Mouse (Mus musculus) frontal cortex, postnatal 10 days (tissue): ENCODE measurements around the gene Mcrip2.

ENCODE experiments used
- DNase-seq, 2 experiments: peaks; one replicate each; pipeline ENCODE4 v3.0.0; 2022; ENCODE audit warnings: low spot score in 2 of 2, mixed read lengths in 1 of 2

Mcrip2 gene

DNA sequence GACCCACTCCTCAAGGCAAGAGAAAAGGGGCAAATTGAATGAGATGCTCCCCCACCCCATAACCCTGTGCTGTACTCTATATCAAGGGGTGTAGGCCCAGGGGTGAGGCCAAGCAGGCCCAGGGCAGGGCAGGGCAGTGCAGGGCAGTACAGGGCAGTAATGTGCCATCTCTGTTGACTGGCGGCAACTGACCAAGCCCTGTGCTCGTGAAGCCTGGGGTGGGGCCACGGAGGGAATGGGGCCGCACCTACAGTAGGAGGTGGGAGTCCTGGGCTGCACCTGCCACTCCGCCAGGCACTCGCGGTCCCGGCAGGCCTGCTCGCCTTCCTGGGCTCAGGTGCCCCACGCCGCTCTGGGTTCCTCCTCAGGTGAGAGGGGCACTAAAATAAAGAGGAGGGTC lies 3.3 kb downstream of the Mcrip2 start:
- DNase-seq, result no peak

DNA sequence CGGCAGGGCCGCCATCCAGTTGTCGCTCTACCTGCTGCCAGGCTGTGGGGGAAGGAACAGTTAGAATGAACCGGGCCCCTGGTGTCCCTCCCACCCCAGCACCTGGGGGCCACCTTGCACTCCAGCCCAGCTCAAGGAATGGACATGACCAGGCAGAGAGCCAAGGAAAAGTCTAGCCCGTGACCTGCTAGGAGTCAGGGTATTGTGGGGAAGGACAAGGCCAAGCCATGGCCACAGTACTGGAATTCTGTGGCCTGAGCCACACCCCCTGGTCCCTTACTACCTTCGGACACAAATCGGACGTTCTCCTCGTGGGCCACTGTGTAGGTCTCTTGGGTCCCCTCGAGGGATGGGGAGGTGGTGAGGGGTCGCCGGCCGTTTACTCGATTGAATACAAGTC lies 4.3 kb downstream of the Mcrip2 start:
- no peak for DNase-seq

DNA sequence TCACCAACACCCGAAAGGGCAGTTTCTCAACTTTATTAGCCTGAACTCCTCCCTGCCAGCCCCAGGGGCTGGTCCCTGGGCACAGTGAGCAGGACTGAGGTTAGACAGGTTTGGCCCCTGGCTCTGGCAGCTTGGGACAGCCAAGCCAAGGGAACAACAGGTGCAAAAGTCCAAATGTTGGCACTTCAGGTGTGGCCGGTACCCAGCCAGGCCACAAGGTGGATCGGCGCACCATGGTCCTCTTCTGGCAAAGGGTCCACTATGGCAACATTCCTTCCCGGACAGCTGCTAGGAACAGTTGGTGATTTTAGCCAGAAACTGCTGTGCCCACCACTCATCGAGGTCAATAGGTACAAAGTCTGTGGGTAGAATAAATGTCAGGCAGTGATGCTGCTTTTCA lies 4.9 kb downstream of the Mcrip2 start:
- DNase-seq, result no peak

DNA sequence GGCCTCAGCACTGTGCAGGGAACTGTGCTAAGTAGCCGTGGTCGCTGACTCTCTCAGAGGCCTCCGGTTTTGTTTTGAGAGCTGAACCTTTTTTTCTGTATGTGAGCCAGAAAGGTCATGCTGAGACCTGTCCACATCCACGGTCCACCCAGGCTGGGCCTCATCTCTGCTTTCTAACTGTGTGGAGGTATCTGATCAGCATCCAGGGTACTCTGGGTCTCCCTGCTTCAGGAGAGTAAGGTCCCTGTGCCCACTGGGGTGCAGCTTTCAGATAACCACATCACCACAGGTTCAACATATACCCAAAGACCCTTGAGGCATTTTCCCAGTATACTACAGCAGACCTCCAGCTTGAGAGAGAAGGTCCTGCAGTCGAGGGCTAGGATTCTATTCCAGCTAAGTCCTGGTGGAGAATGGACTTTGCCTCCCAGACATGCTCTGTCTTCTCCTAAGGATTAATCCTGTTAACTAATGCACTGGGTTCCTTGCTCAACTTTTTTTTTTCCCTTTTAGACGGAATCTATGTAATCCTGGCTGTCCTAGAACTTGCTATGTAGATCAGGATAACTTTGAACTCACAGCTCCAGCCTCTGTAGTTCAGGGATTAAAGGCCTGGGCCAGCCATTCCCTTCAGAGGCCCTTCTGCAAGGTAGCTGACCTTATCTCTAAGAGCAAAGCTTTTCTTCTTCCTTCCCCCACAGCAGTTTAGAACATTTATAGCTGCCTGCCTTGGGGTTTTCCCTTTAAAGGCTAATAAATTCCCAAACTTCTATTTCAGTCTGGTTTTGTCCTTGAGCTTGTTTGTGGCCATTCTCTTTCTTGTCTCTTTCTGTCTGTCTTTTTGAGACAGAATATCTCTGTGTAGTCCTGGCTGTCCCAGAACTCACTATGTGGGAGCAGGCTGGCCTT lies 6.6 kb downstream of the Mcrip2 start:
- no peak for DNase-seq

DNA sequence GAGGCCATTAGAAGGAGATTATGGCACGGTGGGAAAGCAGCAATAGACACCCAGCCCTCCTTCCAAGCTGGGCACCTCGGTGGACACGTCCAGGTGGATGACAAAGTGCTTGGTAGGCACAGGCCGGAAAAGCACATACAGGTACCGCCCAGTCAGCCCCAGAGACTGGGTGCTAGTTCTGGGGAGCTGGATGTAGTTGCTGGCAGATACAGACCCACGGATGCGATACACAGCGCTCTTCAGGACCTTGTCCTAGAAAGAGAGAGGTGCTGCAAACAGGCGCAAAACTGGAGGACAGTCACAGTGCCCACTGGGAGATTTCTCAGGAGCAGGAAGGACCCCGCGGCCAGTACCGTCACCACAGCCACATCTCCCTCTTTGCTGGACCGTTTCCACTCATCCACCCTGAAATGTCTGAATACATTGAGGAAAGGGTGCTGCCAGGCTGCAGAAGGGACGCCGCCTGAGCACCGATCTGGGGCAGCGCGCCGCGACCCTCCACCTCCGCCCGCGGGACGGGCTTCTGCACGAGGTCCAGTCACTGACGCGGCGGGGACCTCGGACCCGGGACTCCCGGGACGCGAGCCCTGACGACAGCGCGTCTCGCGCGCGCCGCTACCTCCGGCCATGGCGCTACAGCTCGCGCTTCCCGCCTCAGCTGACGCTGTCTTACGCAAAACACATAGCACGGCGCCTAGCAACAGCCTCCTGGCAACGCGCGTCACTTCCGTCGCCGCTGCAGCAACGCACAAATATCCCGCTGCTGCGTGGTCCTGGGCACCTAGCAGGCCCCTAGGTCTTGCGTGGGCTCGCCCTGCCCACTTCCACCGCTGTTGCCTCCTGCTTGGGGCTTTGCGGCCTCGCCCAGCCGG lies 7.5 kb downstream of the Mcrip2 start, which contains the start of gene Wdr90:
Gene Wdr90 (minus strand): TSS at position 670 of the 872 bp plus-strand sequence.
- peak; percentile 90 to 92 for DNase-seq

DNA sequence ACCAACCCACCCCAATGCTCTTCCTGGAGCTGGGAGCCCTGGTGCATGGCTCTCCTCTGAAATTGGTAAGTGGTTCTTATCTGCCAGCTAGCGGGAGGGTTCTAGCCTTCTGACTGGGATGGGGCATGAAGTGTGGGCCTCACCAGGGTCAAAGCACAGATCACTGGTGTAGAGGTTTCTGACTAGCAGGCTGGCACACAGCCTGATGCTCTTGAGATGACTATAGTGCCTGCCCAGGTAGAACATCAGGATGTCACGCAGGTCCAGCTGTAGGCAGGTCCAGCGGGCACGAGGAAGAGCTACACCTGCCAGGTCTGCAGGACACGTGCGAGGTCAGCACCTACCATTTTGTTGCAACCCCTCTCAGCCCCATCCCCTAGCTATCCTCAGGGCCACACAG lies 8.3 kb downstream of the Mcrip2 start:
- DNase-seq, result no peak

DNA sequence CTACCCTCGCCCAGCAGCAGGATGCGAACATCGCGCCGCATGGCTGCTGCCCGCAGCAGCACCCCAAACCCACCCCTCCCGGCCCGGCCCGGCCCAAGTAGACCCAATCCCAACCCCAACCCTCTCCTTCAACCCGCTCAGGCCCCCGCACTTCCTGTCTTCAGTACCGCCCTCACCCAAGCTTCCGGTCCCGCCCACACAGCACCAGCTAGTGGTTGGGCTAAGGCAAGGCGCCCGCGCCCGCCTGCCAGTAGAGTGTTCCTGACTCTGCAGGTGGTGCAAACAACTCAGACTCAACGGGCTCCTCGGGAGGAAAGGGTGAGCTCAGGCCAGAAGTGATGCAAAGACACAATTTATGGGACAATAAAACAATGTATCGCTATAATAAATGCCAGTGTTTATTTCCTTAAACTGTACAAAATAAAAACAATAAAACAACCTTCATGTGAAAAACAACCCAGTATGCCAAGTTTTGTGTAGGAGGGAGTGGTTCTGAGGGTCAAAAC lies 24.1 kb downstream of the Mcrip2 start, which contains the start of gene Rhot2:
Gene Rhot2 (minus strand): TSS at position 456 of the 506 bp plus-strand sequence.
- peak; percentile 93 for DNase-seq

DNA sequence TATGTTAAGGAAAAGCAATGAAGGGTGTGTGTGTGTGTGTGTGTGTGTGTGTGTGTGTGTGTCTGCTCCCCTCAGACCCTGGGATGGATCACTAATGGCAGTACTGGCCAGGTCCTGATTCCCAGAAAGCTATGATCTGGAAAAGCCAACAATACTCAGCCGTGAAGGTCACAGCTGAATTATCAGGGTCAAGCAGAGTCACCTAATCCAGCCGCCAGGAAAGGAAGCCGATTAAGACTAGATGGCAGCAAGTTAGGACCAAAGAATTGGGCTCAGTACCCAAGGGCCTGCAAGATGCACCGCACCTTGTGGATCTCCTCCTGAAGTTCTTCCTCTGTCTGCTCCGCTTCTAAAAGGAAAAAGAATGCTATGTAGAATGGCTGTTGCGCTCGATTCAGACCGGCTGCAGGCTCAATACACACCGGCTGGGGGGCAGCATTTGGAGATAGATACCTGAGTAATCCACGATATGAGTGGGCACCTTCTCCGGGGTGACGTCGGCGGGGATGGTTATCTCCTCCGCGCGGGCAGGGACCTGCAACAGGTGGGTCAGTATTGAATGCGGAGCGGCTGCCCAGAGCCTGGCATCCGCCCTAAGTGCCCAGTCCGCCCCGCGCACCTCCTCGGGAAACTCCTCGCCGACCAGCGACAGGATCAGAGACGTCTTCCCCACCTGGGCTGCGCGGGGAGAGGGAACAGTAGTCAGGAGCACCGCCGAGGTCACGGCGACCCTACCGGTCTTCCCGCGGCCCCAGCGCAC lies 24.7 kb downstream of the Mcrip2 start:
- no peak for DNase-seq

DNA sequence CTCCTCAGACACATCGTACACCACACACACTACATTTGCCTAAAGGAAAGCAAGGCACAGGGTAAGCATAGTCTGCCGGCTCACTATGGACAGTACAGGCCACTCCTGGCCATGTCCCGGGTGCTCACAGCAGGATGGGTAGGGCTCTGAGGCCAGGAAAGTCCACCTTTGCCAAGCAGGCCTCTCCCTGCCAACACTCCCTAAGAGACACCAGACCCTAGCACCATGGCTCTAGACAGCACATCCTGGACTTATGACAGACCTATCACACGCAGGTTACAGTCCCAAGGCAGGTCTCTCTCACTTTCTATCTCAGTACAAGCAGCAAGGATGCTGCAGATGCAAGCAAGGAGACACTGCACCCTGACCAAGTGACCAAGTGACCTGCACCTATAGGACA lies 25.4 kb downstream of the Mcrip2 start:
- no peak for DNase-seq

DNA sequence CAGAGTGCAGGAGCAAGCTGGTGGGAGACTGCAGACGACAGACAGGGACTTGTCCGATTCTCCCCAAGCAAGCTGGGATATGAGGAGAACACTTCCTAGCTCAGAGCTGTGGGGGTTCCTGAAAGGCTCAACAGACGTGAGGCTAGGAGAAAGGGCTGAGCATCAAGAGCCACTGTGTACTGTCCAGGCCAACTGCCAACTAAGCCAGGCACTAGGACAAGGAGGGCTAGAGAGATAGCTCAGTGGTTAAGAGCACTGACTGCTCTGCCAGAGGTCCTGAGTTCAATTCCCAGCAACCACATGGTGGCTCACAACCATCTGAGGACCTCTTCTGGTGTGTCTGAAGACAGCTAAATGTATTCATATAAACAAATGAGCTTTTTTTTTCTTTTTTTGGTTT lies 26.1 kb downstream of the Mcrip2 start:
- DNase-seq, result no peak

DNA sequence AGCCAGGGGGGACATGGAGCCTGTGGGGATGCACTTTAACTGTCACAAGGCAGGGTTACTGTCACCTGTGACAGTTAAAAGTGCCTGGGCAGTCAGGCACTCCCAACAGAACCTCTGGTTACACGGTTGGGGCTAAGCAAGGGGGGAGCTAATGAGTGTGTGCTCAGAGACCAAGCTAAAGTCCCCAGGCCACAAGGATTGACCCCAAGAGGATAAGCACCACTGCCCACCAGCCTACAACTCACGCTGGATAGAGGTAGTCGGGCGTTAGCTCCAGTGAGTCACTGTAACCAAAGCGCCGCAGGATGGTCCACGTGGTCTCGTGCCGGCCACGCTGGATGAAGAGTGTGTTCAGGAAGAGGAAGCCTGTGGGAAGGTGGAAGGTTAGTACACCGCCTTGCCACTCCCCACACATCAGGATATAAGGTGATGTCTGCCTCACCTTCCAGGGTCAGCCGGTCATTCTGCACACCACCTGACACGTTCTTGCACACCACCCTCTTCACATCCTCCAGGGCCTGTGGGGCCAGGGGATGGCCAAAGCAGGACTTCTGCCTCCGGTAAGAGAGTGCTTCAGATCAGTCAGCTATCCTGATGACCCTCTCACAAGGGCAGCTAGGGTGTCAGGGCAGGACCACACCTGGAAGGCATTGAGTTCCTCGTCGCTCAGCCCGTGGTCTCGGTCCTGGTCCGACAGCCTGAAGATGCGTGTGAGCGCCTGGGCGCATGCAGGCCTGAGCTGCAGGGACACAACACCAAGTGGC lies 27.3 kb downstream of the Mcrip2 start, which contains the start of gene Gm20683:
Gene Gm20683 (minus strand): TSS at position 647 of the 764 bp plus-strand sequence.
- DNase-seq, result no peak

DNA sequence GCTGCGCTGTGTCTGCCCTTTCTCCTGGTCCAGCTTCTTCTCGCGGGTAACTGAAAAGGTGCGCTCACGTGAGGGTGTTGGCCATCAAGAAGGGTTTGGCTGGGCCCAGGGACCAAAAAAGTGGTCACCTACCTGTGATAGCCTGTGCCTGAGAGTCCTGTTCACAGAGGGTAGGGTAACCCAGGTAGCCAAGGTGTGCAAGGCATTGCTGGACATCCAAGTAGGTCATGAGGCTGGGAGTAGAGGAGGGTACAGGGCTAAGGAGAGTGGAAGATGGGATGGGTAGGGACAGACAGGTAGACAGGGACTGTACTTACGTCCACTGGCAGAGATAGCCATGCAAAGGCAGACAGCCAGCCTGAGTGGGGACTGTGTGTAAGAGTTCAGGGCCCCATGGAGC lies 28.0 kb downstream of the Mcrip2 start:
- no peak for DNase-seq

DNA sequence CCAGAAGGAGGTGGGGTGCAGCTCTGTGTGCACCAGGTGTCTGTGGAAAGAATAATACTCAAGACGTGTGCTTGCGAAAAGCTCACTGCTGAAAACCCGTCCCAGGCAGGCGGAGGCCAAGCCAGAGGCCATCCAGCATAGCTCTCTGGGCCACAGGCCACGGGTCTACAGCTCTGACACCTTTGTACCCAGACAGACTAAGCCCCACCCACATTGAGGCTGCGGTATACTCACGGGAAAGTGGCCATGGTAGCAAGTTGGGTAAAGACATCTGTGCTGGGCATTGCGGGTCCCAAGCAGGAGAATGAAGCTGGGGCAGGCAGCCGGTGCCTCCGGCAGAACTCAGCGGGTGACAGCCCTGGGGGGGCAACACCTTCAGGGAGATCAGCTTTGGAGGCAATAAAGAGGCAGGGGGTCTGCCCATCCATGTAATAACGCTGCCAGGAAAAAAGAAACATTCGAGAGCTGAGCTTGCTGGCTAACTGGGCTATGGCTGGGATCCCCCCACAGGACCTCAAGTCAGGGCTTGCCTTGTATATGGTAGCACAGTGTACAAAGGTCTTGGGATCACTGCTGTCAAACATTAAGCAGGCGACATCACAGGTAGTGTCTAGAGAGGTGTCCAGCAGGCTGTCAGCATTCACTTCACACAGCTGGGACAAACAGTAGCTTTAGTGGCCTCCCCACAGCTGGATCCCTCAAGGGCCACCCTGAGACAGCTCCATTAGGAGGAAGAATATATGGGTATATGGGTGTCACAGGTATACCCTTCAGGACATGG lies 28.9 kb downstream of the Mcrip2 start:
- DNase-seq, result no peak

DNA sequence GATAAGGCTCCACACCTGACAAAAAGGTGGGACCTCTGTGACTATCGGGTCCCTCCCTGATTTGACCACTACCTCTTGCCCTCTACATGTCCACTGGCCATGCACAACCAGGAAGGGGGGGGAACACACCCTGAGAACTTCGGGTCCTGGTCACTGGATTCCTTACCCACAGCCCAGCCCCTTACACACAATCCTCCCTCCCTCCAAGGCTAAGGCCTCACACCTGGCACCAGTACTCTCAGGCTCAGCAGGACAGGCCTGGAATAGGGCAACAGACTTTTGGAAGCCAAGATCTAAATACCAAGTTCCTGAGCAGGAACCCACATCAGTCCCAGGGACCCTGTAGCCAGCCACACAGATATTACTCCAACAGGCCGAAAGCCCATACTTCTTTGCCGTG lies 29.7 kb downstream of the Mcrip2 start:
- no peak for DNase-seq

DNA sequence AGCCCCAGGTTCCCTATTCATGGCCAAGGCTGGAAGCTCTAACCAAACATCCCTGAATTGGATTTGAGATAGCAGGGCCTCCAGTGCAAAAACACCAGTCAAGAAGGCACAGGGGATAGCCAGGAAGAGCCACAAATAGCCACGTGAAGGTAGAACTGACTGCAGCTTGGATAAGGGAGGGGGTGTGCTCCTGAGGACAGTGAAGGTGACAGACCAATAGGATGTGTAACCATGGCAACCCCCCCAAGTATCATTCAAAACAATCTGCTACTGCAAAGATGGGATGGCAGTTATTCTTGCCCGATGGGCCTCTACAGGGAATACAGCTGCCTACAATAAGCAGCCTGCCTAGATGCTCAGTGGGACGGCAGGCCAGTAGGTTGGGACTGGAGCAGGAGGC lies 31.0 kb downstream of the Mcrip2 start:
- DNase-seq, result no peak

DNA sequence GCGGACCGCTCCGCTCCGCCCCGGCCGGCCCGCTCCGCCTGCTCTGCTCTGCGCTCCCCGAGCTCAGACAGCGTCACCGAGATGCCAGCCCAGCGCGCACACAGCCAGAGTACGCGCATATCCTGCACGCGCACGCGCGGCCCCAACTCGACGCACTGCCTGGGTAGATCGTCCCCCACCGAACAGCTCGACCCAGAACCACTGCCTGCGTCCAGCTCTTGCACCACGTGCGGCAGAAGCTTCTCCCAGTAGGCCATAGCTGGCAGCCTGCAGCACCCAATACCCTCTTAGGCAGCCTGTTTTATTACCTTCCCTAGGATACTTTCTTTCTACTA lies 31.5 kb downstream of the Mcrip2 start, which contains the start of gene Rhbdl1:
Gene Rhbdl1 (minus strand): TSS at position 220 of the 335 bp plus-strand sequence.
- peak; percentile 82 to 83 for DNase-seq

DNA sequence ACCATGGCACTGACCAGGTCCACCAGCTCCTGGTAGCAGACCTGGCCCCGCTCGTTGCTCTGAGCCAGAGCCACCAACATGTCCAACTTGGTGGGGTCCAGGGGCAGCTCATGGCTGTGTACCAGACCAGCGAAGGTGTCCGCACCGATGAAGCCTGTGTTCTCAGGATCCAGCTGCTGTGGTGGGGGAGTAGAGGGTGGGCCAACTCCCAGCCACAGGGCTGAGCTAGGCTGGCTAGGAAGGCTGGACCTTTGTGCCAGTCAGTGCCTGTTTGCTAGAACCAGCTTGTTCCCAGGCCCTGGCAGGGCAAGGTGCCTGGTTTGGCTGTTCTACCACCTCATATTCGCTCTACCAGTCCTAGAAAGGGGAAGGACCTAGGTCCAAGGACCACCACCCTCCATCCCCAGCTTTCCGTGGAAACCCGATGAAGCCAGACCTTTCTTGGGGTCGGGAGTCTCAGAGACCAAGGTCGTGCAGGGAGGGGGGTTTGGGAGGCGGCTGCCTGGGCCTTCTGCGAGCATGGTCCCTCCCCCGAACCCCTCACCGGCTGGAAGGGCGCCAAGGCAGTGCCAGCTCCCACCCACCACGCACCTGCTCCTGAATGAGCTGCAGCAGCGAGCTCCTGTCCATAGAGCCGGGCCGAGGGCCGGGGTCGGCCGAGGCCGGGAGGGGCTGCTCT lies 32.0 kb downstream of the Mcrip2 start:
- no peak for DNase-seq

DNA sequence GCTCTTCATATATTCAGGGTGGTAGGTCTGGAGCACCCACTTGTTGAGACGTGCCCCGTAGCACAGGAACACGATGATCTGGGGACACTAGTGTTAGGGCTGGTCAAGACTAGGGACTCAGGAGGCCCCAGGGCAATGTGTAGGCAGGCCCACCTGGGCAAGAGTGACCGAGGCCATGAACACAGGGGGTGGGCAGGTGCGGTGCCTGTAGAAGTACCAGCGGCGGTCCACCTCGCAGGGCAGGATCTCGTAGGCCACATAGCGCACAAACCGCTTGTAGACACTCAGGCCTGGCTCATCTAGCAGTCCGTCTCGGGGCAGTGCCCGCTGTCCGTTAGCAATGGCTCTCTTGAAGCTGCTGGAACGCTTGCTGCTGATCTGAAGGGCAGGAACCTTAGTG lies 32.7 kb downstream of the Mcrip2 start:
- no peak for DNase-seq

DNA sequence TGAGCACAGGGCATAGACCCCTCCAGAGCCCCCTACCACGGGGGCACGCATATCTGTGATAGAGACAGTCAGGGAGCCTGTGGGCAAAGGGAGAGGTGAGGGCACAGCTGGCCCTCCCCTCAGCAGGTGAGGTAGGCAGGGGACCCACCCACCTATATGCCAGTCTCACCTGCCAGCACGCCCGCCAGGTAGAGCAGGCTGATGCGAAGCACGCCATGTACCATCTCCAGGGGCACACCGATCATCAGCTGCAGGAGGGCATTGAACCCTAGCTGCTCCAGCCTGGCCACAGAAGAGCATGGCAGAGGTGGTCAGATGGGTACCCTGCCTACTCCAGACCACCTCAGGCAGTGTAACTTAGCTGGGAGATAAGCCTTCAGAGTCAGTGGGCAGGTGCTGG lies 33.3 kb downstream of the Mcrip2 start:
- DNase-seq, result no peak
